Mouse (Mus musculus) megakaryocyte, embryonic 14.5 days (primary cell): ENCODE measurements at regions not wholly inside any gene's neighbourhood (a gene's known extent, or its start where the extent isn't known, plus 50 kb on each side); places are given as distances from the start of the nearest gene placed in this dataset.

Source experiments
- H3K27me3 ChIP-seq: replicated peaks from 2 replicates; pipeline ENCODE3; 2012; ENCODE audit warnings: inconsistent platforms
- H3K36me3 ChIP-seq: replicated peaks from 2 replicates; pipeline ENCODE3; 2012; ENCODE audit warnings: low read length, inconsistent platforms, mixed read lengths
- H3K4me1 ChIP-seq: 2 replicates; pipeline ENCODE4 v1.6.1; 2012; ENCODE audit warnings: inconsistent platforms
- H3K4me3 ChIP-seq: replicated peaks from 2 replicates; pipeline ENCODE3; 2012; ENCODE audit warnings: moderate library complexity, mild to moderate bottlenecking, inconsistent platforms
- H3K9me3 ChIP-seq: 2 replicates; pipeline ENCODE4 v1.6.1; 2012; ENCODE audit warnings: inconsistent platforms
- FLI1 ChIP-seq: IDR thresholded peaks from 2 replicates; pipeline ENCODE4 v1.6.1; 2012; ENCODE audit warnings: low read length, inconsistent platforms, mixed read lengths
- GATA1 ChIP-seq: IDR thresholded peaks from 3 replicates; pipeline ENCODE4 v1.6.1; 2012; ENCODE audit warnings: mixed read lengths, low read length, inconsistent platforms, borderline replicate concordance

- Histone ChIP-seq H3K4me3 (no peak overlapping the region), H3K27me3 (no peaks in the 10 kb centered on the region), H3K36me3 (no peaks in the 10 kb centered on the region), H3K9me3 (peaks cover 10% of the 10 kb centered on the region; the same call in 1 of the 2 replicates), H3K4me1 (peaks cover 16% of the 10 kb centered on the region)
- TF ChIP-seq FLI1, result no peak
- TF ChIP-seq GATA1, result no peak
These were observed 86.6 kb upstream of the Klf3 start for GRCm38 (mm10) chr5:64716551-64716950.

DNA sequence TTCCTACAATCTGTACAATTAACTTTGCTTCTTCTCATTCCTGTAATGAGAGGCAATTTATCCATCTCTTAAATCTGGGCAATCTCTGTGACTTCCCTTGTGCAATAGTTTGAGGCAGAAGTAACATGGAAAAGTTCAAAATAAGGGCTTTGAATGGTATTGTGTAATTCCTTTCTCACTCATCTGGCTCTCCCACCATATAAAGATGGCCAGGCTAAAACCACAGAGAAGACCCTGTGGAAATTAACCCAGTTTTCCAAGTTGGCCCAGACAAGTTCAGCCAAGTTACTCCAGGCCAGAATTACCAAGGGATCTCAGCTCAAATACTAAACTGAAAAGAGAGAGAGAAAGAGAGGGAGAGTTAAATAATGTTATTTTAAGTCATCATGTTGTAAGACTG is 81.0 kb upstream of the Klf3 start:
- H3K27me3 ChIP-seq, result no peaks in the 10 kb centered on the region
- H3K36me3 ChIP-seq, result no peaks in the 10 kb centered on the region
- TF ChIP-seq FLI1 (no peak), GATA1 (no peak)

DNA sequence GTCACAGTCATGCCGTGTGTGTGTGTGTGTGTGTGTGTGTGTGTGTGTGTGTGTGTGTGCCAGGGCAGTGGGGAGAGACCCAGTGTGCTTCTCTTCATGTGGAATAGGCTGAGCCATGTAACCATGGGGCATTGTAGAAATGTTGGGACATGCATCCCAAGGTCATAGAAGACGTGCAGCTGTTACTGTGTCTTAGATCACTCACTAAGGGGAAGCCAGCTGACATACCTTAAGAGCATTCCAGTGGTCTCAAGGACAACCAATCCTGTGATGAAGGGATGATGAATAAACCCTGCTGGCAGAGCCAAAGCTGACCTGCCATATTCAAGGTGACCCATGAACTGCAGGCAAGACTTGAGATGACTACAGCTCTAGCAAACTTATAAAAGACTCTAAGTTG is 75.3 kb upstream of the Klf3 start:
- TF ChIP-seq GATA1 (no peak), FLI1 (no peak)
- Histone ChIP-seq H3K9me3 (peaks cover 23% of the 10 kb centered on the region), H3K4me1 (peaks cover 9% of the 10 kb centered on the region), H3K4me3 (no peak overlapping the region), H3K27me3 (no peaks in the 10 kb centered on the region), H3K36me3 (no peaks in the 10 kb centered on the region)

More for the DNA sequence above, 81.0 kb upstream of the Klf3 start:
- no peaks in the 10 kb centered on the region for H3K4me1 ChIP-seq
- H3K9me3 ChIP-seq, result peaks cover 36% of the 10 kb centered on the region
- H3K4me3 ChIP-seq, result no peak overlapping the region

DNA sequence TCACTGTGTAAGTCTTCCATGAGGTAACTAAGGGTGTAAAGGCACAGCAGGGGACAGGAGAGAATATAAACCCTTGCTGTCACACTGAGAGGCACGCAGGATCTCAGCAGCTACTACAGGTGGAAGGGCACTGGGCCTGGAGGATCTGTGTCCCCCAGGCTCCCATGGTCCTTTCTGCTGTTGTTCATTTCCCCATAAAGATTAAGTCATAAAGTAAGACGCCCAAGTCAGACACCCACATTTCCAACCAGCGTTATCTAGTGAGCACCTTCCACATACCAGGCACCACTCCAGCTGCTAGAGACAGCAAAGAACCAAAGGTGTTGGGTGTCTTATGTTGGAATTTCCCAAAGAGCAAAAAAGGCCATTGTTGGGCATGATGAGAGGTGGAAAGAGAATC is 70.8 kb upstream of the Klf3 start:
- no peaks in the 10 kb centered on the region for H3K27me3 ChIP-seq
- TF ChIP-seq GATA1 (no peak), FLI1 (no peak)
- H3K4me3 ChIP-seq, result no peak overlapping the region
- H3K4me1 ChIP-seq, result peaks cover 9% of the 10 kb centered on the region
- no peaks in the 10 kb centered on the region for H3K9me3 ChIP-seq
- no peaks in the 10 kb centered on the region for H3K36me3 ChIP-seq

GRCm38 (mm10) chr5:64736985-64737384 is 66.2 kb upstream of the Klf3 start:
- no peaks in the 10 kb centered on the region for H3K27me3 ChIP-seq
- no peaks in the 10 kb centered on the region for H3K4me1 ChIP-seq
- peaks cover 8% of the 10 kb centered on the region for H3K9me3 ChIP-seq
- TF ChIP-seq FLI1, result no peak
- no peak for TF ChIP-seq GATA1
- no peaks in the 10 kb centered on the region for H3K36me3 ChIP-seq
- H3K4me3 ChIP-seq, result no peak overlapping the region

DNA sequence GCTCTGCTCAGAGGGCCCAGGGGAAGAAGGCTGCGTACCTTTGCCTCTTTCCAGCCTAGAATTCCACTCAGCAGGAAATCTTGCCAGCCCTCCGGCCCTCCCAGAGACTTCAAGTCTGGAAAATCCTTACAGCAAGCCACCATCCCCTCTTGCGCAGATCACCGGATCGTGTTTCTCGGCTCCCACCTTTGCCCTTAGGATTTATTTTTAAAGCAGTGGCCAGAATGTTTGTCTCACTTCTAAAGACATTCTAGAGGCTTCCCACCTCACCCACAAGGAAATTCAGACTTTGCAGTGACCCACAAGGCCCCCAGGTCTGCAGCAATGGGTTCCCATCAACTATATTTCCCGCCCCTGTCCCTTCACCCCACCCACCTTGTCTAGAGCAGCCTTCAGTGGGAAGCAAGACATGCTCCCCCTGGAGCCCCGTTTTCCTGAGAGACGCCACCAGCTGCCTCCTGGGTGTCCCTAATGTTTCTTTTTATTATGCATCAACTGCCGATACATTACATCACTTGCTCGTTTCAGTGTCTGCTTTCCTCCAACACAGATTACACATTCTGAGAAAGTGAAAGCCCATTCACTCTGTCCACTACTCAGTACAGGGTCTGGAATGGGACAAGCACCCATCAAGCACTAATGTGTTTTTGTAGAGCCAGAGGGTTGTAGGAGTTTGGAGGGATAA is 65.0 kb upstream of the Klf3 start:
- Histone ChIP-seq H3K27me3 (no peaks in the 10 kb centered on the region), H3K9me3 (peaks cover 13% of the 10 kb centered on the region), H3K36me3 (no peaks in the 10 kb centered on the region), H3K4me3 (no peak overlapping the region), H3K4me1 (no peaks in the 10 kb centered on the region)
- TF ChIP-seq GATA1 (no peak), FLI1 (no peak)

DNA sequence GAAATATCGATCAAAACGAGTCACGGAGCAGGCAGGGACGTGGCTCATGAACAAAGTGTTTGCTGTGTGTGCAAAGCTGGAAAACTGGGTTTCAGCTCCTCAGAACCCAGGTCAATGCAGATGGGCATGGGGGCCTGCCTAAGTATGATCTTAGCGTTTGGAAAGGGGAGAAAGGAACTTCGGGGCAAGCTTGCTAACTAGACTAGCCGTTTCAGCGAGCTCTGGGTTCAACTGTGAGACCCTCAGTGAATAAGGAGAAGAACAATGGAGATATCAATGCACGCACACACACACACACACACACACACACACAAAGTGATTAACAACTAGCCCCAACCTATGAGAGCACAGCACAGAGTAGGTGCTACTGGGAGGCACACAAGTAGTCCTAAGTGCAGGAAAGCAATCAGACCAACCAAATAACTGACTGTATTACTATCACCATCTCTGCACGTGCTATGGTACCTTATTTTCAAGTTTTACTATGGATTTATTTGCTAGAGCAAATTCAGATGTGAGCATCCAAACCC is 64.3 kb upstream of the Klf3 start:
- peaks cover 13% of the 10 kb centered on the region for H3K9me3 ChIP-seq
- H3K27me3 ChIP-seq, result no peaks in the 10 kb centered on the region
- no peaks in the 10 kb centered on the region for H3K4me1 ChIP-seq
- H3K36me3 ChIP-seq, result no peaks in the 10 kb centered on the region
- H3K4me3 ChIP-seq, result no peak overlapping the region
- TF ChIP-seq GATA1 (no peak), FLI1 (no peak)

GRCm38 (mm10) chr5:64739311-64740261 is 63.6 kb upstream of the Klf3 start:
- Histone ChIP-seq H3K9me3 (peaks cover 13% of the 10 kb centered on the region), H3K36me3 (no peaks in the 10 kb centered on the region), H3K4me3 (no peak overlapping the region), H3K4me1 (no peaks in the 10 kb centered on the region), H3K27me3 (no peaks in the 10 kb centered on the region)
- TF ChIP-seq GATA1 (no peak), FLI1 (no peak)

GRCm38 (mm10) chr5:64744041-64744440 is 59.1 kb upstream of the Klf3 start:
- H3K27me3 ChIP-seq, result no peaks in the 10 kb centered on the region
- H3K9me3 ChIP-seq, result peaks cover 13% of the 10 kb centered on the region
- no peaks in the 10 kb centered on the region for H3K36me3 ChIP-seq
- no peak overlapping the region for H3K4me3 ChIP-seq
- H3K4me1 ChIP-seq, result no peaks in the 10 kb centered on the region
- TF ChIP-seq FLI1 (no peak), GATA1 (no peak)

DNA sequence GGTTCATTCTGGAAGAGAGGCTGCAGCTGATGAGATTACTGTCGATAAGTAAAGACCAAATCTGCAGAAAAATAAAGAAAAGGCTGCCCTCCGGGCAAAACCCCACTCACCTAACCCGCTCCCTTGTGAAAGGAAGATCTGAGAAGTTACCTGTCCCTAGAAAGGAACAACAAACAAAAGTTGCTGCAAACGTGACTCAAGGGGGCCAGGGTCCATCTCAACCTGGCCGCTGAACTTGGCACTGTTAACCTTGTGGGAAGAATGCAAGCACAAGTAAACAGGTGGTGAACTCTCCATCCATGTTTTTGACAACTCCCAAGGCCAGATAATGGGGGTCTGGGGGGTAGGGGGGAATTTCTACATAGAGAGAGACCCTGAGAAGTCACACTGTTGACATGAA is 58.7 kb upstream of the Klf3 start:
- H3K4me1 ChIP-seq, result no peaks in the 10 kb centered on the region
- no peaks in the 10 kb centered on the region for H3K27me3 ChIP-seq
- peaks cover 13% of the 10 kb centered on the region for H3K9me3 ChIP-seq
- TF ChIP-seq FLI1 (no peak), GATA1 (no peak)
- H3K36me3 ChIP-seq, result no peaks in the 10 kb centered on the region
- no peak overlapping the region for H3K4me3 ChIP-seq
